Mouse (Mus musculus): Measurements from ENCODE around the gene Iqsec1.
A peak's percentile ranks its signal among the peaks of the same experiment; 100 is the strongest.

Gene Iqsec1

DNA sequence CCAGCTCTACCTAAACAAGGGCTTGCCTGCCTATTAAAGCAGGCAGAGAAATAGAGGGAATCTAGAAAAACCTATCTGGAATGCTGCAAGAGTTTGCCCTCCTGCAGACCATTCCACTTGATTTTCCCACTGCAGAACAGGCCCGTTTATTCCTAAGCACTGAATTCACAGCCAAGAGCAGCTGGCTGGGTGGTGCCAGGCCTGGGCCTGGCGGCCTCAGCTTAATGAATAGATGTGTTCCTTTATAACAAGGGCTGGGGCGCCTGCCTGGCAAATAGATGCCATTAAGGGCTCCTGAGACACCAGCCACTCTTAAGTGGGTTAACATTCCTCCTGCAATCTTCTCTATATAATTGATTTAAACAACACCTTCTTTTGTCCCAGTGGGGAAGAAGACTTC lies 265.5 kb downstream of the Iqsec1 start:
- DNase-seq (ENCODE audit: low read depth), result no peak

- DNase-seq (ENCODE audit: low read depth), result peak; percentile 43
Measured at GRCm38 (mm10) chr6:90720996-90721746, 267.3 kb downstream of the Iqsec1 start.

GRCm38 (mm10) chr6:90720201-90720600 lies 268.3 kb downstream of the Iqsec1 start:
- DNase-seq (ENCODE audit: low read depth), result no peak

- no peak for DNase-seq (ENCODE audit: low read depth)
Measured at GRCm38 (mm10) chr6:90719402-90719801, 269.1 kb downstream of the Iqsec1 start.

- DNase-seq (ENCODE audit: low read depth), result no peak
Measured at GRCm38 (mm10) chr6:90718477-90718876, 270.0 kb downstream of the Iqsec1 start.

DNA sequence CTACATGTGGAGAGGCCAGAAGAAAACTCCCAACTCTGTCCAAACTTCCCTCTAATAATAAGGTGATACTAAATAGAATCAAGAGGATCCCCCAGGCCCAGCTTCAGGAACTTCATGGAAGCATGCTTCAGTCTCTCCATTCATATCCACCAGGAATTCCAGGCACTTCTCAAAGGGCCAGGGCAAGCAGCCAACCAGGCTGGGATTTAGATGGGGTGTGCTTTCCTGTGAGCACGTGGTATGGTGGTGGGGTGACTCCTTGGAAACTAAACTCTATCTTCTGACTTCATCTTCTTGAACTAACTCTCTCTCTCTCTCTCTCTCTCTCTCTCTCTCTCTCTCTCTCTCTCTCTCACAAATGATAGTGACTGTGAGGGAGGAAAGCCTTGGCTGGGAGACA lies 270.8 kb downstream of the Iqsec1 start:
- no peak for DNase-seq (ENCODE audit: low read depth)

- DNase-seq (ENCODE audit: low read depth), result no peak
Measured at GRCm38 (mm10) chr6:90716853-90717252, 271.6 kb downstream of the Iqsec1 start.

- DNase-seq (ENCODE audit: low read depth), result peak; percentile 78
Measured at GRCm38 (mm10) chr6:90716066-90716704, 272.3 kb downstream of the Iqsec1 start.

GRCm38 (mm10) chr6:90715245-90715905 lies 273.1 kb downstream of the Iqsec1 start:
- no peak for DNase-seq (ENCODE audit: low read depth)

DNA sequence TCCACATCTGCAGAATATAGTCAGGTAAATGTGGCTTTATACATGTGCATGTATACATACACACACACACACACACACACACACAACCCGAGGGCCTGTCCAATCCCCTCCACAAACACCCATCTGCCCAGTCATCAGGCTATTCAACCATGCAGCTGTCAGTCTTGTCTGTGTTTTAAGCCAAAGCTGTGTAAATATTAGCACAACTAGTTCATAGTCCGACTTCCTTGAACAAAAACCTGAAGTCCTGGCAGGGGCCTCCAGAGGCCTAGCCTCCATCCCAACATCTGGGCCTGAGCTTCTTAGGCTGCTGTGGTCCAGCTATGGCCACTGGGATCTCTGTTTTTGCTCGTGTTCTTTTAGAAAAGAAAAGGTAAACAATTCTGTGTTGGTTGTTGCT lies 274.8 kb downstream of the Iqsec1 start:
- DNase-seq (ENCODE audit: low read depth), result no peak

GRCm38 (mm10) chr6:90712486-90713480 lies 275.7 kb downstream of the Iqsec1 start:
- no peak for DNase-seq (ENCODE audit: low read depth)

DNA sequence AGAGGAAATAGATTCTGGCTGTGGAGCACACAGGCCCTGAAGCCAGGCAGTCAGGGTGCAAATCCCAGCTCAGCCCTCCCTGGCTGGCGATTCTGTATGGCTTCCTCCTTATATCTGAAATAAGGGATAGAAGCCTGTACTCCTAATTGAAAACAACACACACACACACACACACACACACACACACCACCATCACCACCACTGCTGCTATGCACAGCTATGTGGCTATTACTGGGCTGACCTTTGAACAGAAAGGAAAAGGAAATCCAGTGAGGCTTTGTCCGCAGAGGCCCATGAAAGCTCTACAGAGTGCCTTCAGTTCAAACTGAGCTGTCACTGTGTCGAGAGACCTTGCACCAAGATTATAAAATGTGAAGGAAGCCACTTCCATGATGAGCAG lies 276.4 kb downstream of the Iqsec1 start:
- DNase-seq (ENCODE audit: low read depth), result no peak

- DNase-seq (ENCODE audit: low read depth), result no peak
Measured at GRCm38 (mm10) chr6:90711476-90712035, 276.9 kb downstream of the Iqsec1 start.

GRCm38 (mm10) chr6:90710778-90711177 lies 277.7 kb downstream of the Iqsec1 start:
- no peak for DNase-seq (ENCODE audit: low read depth)

DNA sequence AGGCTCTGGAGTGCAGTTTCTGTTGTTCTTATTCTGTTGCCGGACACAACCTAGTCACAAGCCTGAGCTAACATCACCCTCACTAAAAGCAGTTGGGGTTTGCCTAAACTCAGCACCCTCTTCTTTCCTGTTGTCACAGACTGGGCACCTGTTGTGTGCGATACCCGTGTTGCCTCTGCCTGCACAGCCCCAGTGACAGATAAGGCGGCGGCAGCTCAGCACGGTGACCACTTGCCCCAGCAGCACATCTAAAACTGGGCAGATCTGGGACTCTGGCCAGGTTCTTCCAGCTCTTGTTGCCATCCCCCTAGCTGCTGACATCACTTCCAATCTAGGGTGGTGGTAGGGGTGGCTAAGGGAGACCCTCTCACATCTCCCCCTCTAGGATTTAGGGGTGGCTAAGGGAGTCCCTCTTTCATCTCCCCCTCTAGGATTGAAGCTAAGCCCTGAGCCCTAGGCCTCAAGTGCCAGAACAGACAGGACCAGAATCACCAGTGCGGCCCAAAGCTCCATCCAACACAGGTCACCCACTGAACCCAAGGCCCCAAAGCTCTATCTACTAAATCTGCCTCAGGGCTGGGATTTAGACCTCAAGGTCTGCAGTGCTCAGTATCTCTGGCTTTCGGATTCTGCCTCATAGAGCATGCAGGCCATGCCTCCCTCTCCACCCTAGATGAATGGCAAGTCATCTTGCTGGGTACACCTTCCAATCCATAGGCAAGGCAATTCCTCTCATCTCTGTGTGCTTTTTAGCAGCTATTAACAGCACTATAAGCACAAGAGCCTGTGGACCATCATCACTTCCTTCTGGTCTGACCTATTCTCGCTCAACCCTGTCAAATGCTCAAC lies 278.3 kb downstream of the Iqsec1 start:
- no peak for DNase-seq (ENCODE audit: low read depth)

GRCm38 (mm10) chr6:90708061-90708618 lies 280.3 kb downstream of the Iqsec1 start:
- no peak for DNase-seq (ENCODE audit: low read depth)

GRCm38 (mm10) chr6:90707143-90707542 lies 281.3 kb downstream of the Iqsec1 start:
- DNase-seq (ENCODE audit: low read depth), result no peak

GRCm38 (mm10) chr6:90706490-90706889 lies 282.0 kb downstream of the Iqsec1 start:
- DNase-seq (ENCODE audit: low read depth), result no peak

- DNase-seq (ENCODE audit: low read depth), result no peak
Measured at GRCm38 (mm10) chr6:90705738-90706137, 282.7 kb downstream of the Iqsec1 start.

- no peak for DNase-seq (ENCODE audit: low read depth)
Measured at GRCm38 (mm10) chr6:90704705-90705344, 283.7 kb downstream of the Iqsec1 start.
